Mouse (Mus musculus) adrenal gland, postnatal 36 days (tissue): ENCODE measurements around the gene Kcnq1. TPM values are rescaled to one million over a fixed set of nuclear protein-coding genes. Genes with fewer than 3 reads are reported as not detected.

Experiments
- DNase-seq, 2 experiments: peaks; one replicate each; pipeline ENCODE4 v3.0.0; 2021; ENCODE audit warnings: mixed read lengths in 1 of 2
- total RNA-seq, 2 experiments: library from RNA; stranded (reverse); gene quantifications; 2 replicates each; pipeline ENCODE4 v1.2.3; 2021

Kcnq1 gene
- total RNA-seq, 2 experiments from 2014 or later, result 2.9 to 7.6 TPM

GRCm38 (mm10) chr7:143273747-143274146 lies 167.6 kb downstream of the Kcnq1 start:
- no peak for DNase-seq

DNA sequence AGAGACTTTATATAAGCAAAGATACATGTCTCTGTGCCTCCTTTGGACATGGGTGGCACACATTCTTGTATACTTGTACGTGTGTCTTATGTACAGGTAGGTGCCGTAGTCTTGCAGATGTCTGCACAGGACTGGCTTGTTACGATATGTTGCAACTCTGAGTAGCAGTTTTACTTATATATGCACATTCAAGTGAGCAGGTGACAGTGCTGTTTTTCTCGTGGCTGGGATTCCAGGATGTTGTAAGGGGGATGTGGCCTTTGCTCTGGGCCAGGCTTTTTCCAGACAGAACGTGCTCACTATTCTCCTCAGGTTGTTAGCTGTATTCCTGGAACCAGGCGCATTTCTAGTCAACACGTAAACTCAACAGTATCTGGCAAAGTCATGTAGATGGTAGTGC lies 168.9 kb downstream of the Kcnq1 start:
- no peak for DNase-seq

DNA sequence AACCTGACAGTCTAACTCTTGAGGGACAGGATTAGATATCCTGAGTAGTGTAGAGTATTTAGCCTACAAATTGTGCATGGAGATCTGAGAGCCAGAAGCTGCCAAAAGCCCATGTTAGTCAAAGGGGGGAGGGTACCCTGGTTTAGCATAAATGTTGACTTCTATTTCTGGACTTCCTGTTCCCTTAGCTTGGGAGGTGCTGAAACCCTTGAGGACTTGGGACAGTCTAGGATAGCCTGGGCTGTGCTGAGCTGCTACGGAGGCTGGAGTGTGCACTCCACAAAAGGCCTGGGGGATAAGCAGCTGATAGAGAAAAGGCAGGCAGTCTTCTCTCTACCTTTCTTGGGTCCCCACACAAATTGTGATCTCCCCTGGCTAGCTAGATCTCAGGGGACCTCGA lies 177.5 kb downstream of the Kcnq1 start:
- no peak for DNase-seq

- DNase-seq, result no peak
Observed at GRCm38 (mm10) chr7:143284866-143285265, 178.7 kb downstream of the Kcnq1 start.

DNA sequence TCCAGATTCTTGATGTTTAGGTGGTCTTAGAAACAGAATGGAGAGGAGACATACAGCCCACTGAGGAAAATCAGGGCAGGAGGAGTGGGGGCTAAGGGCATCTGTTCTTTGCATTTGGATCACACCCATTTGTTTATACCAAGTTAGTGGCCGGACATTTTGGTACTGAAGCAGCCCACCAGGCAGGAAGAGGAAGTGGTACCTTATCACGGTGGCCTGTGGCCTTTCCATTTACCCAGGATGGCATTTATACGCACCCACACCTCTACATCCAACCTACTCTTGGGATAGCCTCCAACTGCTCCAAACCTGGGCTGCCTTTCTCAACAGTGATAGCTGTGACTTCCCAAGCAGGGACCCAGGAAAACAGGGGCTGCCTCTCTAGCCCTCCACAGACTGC lies 179.3 kb downstream of the Kcnq1 start:
- DNase-seq, result no peak

GRCm38 (mm10) chr7:143286532-143287290 lies 180.5 kb downstream of the Kcnq1 start:
- peak; percentile 35 to 66 for DNase-seq

DNA sequence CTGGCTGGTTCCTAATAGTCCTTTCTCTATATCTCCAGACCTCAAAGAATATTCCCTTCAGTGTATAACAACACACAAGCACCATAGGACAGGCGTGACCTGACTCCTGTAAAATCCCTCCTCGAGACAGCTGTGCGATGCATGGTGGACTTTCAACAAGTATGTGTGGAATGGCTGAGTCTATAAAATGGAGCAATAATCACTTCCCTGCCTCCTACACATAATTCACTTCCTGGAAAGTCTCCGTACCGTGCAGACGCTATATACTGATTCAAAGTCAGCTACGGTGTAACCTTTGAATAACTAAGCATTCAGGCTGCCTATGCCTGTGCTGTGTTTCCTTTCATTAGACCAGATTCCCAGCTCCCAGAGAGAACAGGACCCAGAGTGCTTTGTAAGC lies 182.0 kb downstream of the Kcnq1 start:
- DNase-seq, result no peak

DNA sequence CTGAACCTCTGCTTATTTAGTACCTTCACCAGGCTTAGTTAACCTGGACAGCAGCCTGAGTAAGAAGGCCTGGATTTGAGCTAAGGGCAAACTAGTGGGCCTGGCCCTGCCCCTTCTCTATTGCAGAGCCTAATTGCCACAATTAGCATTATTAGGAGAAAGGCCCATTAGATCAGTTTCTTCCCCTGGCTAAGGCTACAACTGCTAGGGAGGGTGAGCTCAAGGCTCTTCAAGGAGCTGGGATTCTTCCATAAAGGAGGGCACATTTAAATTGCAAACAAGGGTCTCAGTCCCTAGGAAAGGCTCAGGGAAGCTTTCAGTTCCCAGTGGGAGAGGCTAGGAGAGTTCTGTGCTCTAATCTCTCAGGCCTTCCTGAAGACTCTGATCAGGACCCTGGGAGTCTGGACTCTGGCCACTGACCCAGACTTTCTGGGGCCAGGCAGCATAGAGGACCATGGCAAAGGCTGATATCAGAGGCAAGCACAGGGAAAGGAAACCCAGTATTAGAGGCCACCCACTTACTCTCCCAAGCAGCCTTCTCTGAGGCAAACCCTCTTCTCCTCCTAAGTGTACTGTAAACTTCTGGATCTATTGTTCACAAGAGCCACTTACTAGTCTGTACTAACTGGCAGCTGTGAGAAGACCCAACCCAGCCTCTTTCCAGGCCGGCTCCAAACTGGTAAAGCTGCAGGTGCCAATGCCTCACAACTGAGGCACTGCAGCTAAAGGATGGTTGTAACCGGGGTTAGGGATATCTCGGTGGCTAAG lies 183.1 kb downstream of the Kcnq1 start:
- no peak for DNase-seq

DNA sequence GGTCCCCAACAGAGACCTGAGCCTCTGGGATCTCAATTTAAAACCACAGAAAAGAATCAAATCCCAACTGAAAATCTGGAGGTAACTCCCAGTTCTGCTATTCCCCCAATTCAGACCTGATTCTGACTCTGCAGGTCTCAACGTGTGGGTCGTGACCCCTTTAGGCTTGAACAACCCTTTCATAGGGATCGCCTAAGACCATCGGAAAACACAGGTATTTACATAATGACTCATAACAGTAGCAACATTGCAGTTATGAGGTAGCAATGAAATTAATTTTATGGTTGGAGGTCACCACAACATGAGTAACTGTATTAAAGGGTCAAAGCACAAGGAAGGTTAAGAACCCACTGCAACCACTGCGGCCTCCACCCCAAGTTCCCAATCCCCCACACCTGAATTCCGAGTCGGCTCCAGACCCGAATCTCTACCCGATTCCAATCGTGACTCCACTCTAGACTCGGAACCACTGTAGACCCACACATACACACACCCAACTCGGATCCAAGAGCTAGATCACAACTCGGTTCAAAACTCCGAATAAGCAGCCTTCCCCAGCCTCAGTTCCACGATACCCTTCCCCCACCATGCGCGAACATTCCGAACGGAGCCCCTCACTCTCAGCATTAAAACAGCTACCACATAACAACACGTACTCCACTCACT lies 188.7 kb downstream of the Kcnq1 start:
- DNase-seq, result no peak

DNA sequence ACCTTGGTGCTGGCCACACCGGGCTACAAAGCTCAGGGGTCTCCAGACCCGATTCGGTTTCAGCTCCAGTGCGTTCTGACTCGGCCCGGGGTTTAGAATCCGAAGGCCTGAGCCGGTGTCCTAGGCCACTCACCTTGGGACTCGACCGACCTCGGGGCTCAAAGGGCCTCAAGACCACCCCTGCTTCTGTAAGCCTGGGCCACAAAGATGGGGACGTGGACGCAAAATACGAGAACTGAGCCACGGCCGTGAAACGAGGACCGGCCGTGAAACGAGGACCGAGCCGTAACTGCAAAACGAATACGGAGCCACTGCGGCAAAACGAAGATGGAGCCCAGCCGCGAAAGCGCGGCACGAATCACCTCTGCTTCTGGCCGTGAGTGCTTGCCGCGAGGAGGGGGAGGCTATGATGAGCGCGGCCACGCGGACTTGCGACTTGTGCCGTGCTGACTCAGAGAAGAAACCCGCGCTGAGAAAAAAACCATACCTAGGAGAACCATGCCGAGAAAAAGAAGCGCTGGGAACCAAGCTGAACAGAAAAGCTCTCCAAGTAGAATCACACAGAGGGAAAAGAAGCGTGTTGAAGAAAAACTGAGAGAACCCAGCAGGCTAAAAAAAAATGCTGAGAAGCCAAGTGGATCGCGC lies 189.3 kb downstream of the Kcnq1 start:
- peak; percentile 69 to 70 for DNase-seq

DNA sequence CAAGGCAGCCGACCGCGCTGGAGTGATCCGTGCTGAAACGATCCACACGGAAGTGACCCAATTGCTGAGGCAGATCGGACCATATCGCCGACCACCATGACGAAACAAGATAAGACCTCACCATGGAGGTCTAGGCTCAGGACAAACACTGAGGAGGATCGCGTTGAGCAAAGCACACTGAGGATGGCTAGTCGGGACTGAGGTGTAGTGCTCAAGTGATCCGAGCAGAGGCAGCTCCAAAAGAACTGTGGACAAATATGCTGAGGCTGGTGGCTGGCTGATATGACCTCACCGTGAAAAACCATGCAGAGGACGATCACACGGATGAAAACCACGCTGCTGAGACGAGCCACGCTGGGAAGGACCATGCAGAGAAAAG lies 189.8 kb downstream of the Kcnq1 start:
- peak; percentile 15 for DNase-seq

- DNase-seq, result peak; percentile 86 to 87
Observed at GRCm38 (mm10) chr7:143296384-143296801, 190.2 kb downstream of the Kcnq1 start.

- DNase-seq, result no peak
Observed at GRCm38 (mm10) chr7:143300037-143300436, 193.9 kb downstream of the Kcnq1 start.

GRCm38 (mm10) chr7:143300681-143301080 lies 194.5 kb downstream of the Kcnq1 start:
- DNase-seq, result no peak

DNA sequence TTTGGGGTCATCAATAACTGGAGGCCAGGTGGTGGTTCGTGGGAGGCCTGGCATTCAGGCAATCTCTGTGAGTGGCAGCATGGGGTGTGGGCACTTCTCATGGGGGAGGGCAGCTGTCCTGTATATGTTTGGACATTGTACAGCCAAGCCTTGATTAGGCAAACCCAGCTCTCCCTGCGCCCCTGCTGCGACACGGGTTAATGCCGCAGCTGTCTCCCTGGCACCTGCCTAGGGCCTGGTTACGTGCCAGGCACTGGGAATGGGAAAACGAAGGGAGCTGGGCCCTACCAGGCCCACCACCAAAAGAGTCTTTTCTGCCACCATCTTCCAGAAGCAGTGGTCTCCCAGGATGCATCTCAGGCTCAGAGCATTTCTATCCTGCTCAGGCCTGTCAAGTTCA lies 196.0 kb downstream of the Kcnq1 start:
- DNase-seq, result no peak

DNA sequence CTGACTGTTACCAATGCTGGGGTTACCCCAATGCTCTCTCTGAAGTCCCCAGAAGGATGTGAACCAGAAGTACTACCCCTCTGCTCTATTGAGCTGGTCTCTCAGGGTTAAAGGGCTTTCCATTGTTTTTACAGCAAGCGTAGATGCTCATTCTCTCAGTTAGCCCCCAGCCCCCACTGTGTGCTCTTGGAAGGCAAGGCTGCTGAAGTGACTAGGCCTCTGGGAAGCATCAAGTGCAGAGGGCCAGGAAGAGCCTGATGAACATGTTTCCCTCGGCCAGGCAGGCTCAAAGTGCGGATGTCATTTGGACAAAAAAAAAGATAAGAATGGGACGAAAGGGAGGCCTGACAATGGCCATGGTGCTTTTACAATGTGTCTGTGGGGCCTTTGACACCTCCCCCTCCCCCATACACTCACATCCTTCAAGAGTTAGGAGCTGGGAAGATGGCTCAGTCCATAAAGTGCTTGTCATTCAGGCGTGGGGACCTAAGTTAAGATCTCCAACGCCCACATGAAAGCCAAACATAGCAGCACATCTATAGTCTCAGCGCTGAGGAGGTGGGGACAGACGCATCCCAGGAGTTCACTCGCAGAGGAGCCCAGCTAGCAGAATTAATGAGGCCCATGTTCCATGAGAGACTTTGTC lies 196.6 kb downstream of the Kcnq1 start:
- no peak for DNase-seq

DNA sequence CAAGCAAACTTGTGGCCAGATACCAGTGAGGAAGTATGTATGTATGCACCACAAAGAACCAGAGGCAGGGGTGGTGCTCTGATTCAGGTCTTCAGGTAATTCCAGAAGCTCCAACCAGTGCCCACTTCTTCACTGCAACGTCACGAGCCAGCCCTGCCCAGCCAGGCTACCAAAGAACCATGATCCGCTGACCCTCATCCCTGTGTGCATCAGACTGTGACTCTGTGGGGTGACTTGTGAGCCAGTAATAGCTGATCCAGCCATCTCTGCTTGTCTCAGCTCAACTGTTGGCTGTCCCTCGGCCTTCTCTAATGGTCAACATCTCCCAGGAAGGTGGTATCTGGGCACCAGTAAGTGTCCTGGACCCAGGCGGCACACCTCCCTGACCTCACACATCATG lies 197.4 kb downstream of the Kcnq1 start:
- DNase-seq, result no peak

GRCm38 (mm10) chr7:143305808-143306207 lies 199.6 kb downstream of the Kcnq1 start:
- no peak for DNase-seq

GRCm38 (mm10) chr7:143308001-143308400 lies 201.8 kb downstream of the Kcnq1 start:
- no peak for DNase-seq

GRCm38 (mm10) chr7:143310311-143310710 lies 204.1 kb downstream of the Kcnq1 start:
- no peak for DNase-seq

DNA sequence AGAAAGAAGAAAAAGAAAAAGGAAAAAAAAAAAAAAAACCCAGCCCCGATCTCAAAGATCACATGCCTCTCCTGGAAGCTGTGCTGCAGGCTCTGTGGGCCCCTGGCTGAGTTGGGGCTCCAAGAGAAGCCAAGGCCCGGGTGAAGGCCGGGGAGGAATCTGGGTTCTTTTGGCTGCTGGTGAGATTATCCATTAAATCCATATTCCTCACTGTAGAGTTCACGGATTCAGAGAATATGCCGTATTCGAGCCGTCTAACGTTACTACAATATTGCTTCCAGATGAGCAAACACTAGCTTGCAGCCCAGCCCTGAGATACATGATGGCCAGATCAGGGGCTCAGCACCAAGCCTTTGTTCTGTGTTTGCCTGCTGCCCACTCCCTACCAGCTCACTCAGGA lies 204.7 kb downstream of the Kcnq1 start:
- no peak for DNase-seq

DNA sequence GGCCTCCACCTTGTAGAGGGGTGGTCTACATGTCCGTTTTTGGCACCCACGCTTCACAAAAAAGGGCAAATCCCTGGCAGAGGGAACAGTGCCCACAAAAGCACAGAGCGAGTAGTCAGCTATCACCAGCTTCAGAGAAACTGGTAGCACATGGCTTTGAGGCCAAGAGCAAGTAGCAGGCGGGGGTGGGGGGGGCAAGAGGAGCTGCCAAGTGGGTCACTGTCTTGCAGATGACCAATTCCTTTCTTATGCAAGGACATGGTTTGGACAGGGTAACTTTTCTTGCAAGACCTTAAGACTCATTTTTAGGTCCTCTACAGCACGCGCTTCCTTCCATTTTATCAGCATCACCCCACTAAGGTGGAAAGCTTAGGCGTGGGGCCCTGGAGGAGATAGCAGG lies 205.3 kb downstream of the Kcnq1 start:
- DNase-seq, result no peak
